In the genomic region with DNA sequence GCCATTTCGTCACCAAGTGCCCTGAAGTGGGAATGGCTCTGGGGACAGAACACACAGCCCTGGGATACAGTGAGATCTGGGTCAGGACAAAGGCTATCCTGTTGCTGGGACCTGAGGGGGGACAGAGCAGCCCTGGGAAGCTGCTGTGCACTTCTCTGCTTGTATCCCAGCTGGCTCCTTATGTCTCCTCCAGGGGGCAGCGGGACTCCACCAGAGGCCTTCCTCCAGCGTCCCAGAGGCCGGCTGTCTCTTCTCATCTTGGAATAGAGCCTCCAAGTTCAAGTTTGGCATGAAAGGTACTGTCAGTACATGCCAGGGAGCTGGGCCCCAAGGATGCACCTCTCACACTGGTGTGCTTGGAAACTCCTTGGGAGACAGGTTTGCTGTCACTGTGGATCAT, we compare ENCODE assay signal across 9 mouse cellular contexts.
DNase-seq lines count a peak whose midpoint lies in the region; ATAC-seq and TF ChIP-seq lines count a peak whose summit lies in the region.
"Had no signal": no experiment of that assay in that cellular context is flagged by ENCODE, and none has a peak within 500 bp of the region (broad histone marks: within the 10 kb centered on the region; RNA-seq: fewer than 3 reads in every experiment).

No protein-coding gene starts in this region.

- no peak for TF ChIP-seq POLR2A in small intestine, adult 2 months (IDR thresholded peaks at IDR 0.05; ENCODE audit: low read depth, low read length)

- H3K36me3 ChIP-seq in forebrain, embryonic 11.5 days (ENCODE audit: control insufficient read depth, insufficient read depth, low read length), result no peaks in the 10 kb centered on the region
- no peaks in the 10 kb centered on the region for H3K36me3 ChIP-seq in small intestine, adult 2 months (ENCODE audit: control insufficient read depth, insufficient read depth, low read length)
- H3K36me3 ChIP-seq: embryonic facial prominence, embryonic 15.5 days had no signal

- H3K9ac ChIP-seq in forebrain, embryonic 11.5 days (ENCODE audit: low read length), result no peak overlapping the region
- H3K9ac ChIP-seq: embryonic facial prominence, embryonic 15.5 days had no signal

- no peaks in the 10 kb centered on the region for H3K9me3 ChIP-seq in forebrain, embryonic 11.5 days (ENCODE audit: control insufficient read depth, low read length)
- H3K9me3 ChIP-seq: embryonic facial prominence, embryonic 15.5 days had no signal

- intact Hi-C loops in heart, postnatal 14 days (cut with DNase I), result loop anchor here (1.0 to 5.0 kb wide), 2 partner anchors 160 to 273 kb away; a partner anchor contains a TSS

- no peaks in the 10 kb centered on the region for H3K27me3 ChIP-seq in forebrain, embryonic 11.5 days (ENCODE audit: control insufficient read depth, insufficient read depth, low read length)
- H3K27me3 ChIP-seq in small intestine, adult 2 months (ENCODE audit: control insufficient read depth, insufficient read depth, low read length), result no peaks in the 10 kb centered on the region

- peaks cover 3% of the 10 kb centered on the region; the same call in 1 of the 2 replicates for H3K4me1 ChIP-seq in forebrain, embryonic 11.5 days (replicated peaks; ENCODE audit: control insufficient read depth, insufficient read depth, low read length)
- H3K4me1 ChIP-seq in small intestine, adult 2 months (ENCODE audit: control insufficient read depth, insufficient read depth, insufficient read length, low read length), result peaks cover 2% of the 10 kb centered on the region; the same call in 1 of the 2 replicates

- H3K4me2 ChIP-seq in forebrain, embryonic 11.5 days (ENCODE audit: low read depth, low read length, severe bottlenecking), result no peak overlapping the region
- H3K4me2 ChIP-seq: embryonic facial prominence, embryonic 15.5 days had no signal

- no peak overlapping the region for H3K27ac ChIP-seq in forebrain, embryonic 11.5 days (ENCODE audit: low read depth, low read length)
- H3K27ac ChIP-seq in small intestine, adult 2 months (ENCODE audit: insufficient read depth, low read depth, low read length), result no peak overlapping the region
- H3K27ac ChIP-seq: embryonic facial prominence, embryonic 15.5 days had no signal

- no peak overlapping the region for H3K4me3 ChIP-seq in forebrain, embryonic 11.5 days (ENCODE audit: low read depth, low read length)
- H3K4me3 ChIP-seq in small intestine, adult 2 months (ENCODE audit: low read depth, low read length), result no peak overlapping the region
- H3K4me3 ChIP-seq: embryonic facial prominence, embryonic 15.5 days had no signal

- ATAC-seq in forebrain, embryonic 11.5 days (replicated peaks; ENCODE audit: low FRiP score), result no peak

- DNase-seq in CD8-positive naive resting alpha-beta T cell, adult 2 months (ENCODE audit: low read depth in 2 of 2, low spot score in 2 of 2), result peak; percentile 51 to 60
- peak; percentile 75 for DNase-seq in adrenal gland, postnatal 25 days
- DNase-seq in forebrain, embryonic 11.5 days (ENCODE audit: low spot score), result peak; percentile 81
- DNase-seq in heart, postnatal 14 days, result peak; percentile 79 to 86
- DNase-seq in layer of hippocampus, adult 9-10 months (ENCODE audit: low spot score), result peak; percentile 36
- DNase-seq in lung, postnatal 36 days, result peak; percentile 82
- peak; percentile 60 to 70 for DNase-seq in urinary bladder, postnatal 4 days (ENCODE audit: low spot score in 2 of 2)

- TF ChIP-seq CTCF in small intestine, adult 2 months (IDR thresholded peaks at IDR 0.05; ENCODE audit: extremely low read depth, insufficient read length, insufficient replicate concordance, low read depth, low read length), result peak; percentile 83; the same call in 1 of the 2 replicates

- WGBS in forebrain, embryonic 11.5 days, result 14% methylated on average over 4 of the region's 4 CpGs
- 9% methylated on average over 4 of the region's 4 CpGs for WGBS in small intestine, adult 2 months
